Mouse (Mus musculus): Measurements from ENCODE around the gene Trim28. TPM values are rescaled to one million over a fixed set of nuclear protein-coding genes. Genes with fewer than 3 reads are reported as not detected.

Trim28 gene
- polyA plus RNA-seq, 1 experiment from 2014 or later: 414 TPM

DNA sequence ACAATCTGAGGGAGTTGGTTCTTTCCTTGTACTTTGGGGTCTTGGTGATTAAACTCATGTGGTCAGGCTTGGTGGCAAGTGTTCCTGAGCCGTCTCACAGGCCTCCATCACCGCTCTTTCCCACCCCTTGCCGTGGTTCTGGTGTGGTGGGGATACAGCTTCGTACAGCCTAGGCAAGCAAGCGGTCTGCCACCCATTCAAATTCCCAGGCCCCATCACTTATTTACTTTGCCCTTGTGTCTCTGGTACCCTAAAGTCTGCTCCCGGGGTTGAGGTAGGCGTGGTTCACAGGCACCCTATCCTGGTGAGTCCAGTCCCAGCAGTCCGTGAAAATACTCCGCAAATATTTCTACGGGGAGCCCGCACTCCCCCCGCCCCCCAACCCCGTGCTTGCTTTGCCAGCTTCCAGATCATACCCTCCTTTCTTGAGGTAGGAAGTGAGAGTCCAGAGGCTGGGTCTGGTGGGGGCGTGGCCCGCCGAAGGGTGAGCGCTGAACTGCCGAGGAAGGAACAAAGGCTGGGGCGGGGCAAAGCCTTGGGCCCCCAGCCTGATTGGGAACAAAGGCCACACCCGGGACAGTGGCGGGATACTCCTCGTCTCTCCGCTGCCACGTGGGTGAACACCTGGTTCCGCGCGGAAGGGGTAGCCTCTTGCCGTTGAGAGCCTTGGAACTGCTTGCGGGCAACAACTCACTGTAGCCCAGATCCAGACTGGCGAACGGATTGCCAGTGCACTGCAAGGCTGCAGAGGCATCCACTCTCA is 24.0 kb downstream of the Trim28 start:
- Histone ChIP-seq H3K9ac (ENCODE audit: low read length) (peak overlapping the region; percentile 94), H3K27me3 (replicated peaks; ENCODE audit: control insufficient read depth, insufficient read depth, low read length) (no peaks in the 10 kb centered on the region), H3K4me1 (replicated peaks; ENCODE audit: control insufficient read depth, insufficient read depth, low read length) (peaks cover 14% of the 10 kb centered on the region), H3K4me3 (ENCODE audit: low read depth, low read length) (peak overlapping the region; percentile 72), H3K9me3 (ENCODE audit: control insufficient read depth, low read length) (no peaks in the 10 kb centered on the region), H3K27ac (ENCODE audit: low read depth) (peak overlapping the region; percentile 99), H3K36me3 (ENCODE audit: control insufficient read depth, insufficient read depth, low read length) (peaks cover 25% of the 10 kb centered on the region), H3K4me2 (ENCODE audit: low read length) (peak overlapping the region; percentile 70)
- 4% methylated on average over 31 of the region's 31 CpGs for WGBS
- ATAC-seq (replicated peaks; ENCODE audit: low FRiP score, low TSS enrichment, low read depth): peak; percentile 73
- DNase-seq (ENCODE audit: low spot score): peak; percentile 88

- DNase-seq (ENCODE audit: low spot score): peak; percentile 98
- Histone ChIP-seq H3K4me2 (ENCODE audit: low read length) (peak overlapping the region; percentile 70), H3K4me3 (ENCODE audit: low read depth, low read length) (peak overlapping the region; percentile 72), H3K4me1 (replicated peaks; ENCODE audit: control insufficient read depth, insufficient read depth, low read length) (peaks cover 14% of the 10 kb centered on the region), H3K9me3 (ENCODE audit: control insufficient read depth, low read length) (no peaks in the 10 kb centered on the region), H3K36me3 (ENCODE audit: control insufficient read depth, insufficient read depth, low read length) (peaks cover 37% of the 10 kb centered on the region), H3K27me3 (replicated peaks; ENCODE audit: control insufficient read depth, insufficient read depth, low read length) (no peaks in the 10 kb centered on the region), H3K9ac (ENCODE audit: low read length) (peak overlapping the region; percentile 94), H3K27ac (ENCODE audit: low read depth) (peak overlapping the region; percentile 99)
- WGBS: under 1% methylated on average over 90 of the region's 95 CpGs
- ATAC-seq (replicated peaks; ENCODE audit: low FRiP score, low TSS enrichment, low read depth): peak; percentile 82
Measured at GRCm38 (mm10) chr7:13023928-13024731, 25.2 kb downstream of the Trim28 start.

DNA sequence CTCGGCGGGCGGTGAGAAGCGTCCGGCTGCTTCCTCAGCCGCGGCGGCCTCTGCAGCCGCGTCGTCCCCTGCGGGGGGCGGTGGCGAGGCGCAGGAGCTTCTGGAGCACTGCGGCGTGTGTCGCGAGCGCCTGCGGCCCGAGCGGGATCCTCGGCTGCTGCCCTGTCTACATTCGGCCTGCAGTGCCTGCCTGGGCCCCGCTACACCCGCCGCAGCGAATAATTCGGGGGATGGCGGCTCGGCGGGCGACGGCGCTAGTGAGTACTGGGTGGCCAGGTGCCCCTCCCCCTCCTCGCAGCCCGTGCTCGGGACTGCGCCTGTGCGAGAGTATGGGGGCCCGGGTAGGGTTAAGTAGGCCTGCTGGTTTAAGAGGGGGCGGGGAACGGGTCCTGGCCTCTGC is 25.9 kb downstream of the Trim28 start:
- DNase-seq (ENCODE audit: low spot score): peak; percentile 87
- Histone ChIP-seq H3K4me2 (ENCODE audit: low read length) (peak overlapping the region; percentile 70), H3K9me3 (ENCODE audit: control insufficient read depth, low read length) (no peaks in the 10 kb centered on the region), H3K27ac (ENCODE audit: low read depth) (peak overlapping the region; percentile 99), H3K36me3 (ENCODE audit: control insufficient read depth, insufficient read depth, low read length) (peaks cover 43% of the 10 kb centered on the region), H3K4me1 (replicated peaks; ENCODE audit: control insufficient read depth, insufficient read depth, low read length) (peaks cover 14% of the 10 kb centered on the region), H3K4me3 (ENCODE audit: low read depth, low read length) (peak overlapping the region; percentile 72), H3K9ac (ENCODE audit: low read length) (peak overlapping the region; percentile 94), H3K27me3 (replicated peaks; ENCODE audit: control insufficient read depth, insufficient read depth, low read length) (no peaks in the 10 kb centered on the region)
- peak; percentile 59 for ATAC-seq (replicated peaks; ENCODE audit: low FRiP score, low TSS enrichment, low read depth)
- under 1% methylated on average over 26 of the region's 44 CpGs for WGBS

DNA sequence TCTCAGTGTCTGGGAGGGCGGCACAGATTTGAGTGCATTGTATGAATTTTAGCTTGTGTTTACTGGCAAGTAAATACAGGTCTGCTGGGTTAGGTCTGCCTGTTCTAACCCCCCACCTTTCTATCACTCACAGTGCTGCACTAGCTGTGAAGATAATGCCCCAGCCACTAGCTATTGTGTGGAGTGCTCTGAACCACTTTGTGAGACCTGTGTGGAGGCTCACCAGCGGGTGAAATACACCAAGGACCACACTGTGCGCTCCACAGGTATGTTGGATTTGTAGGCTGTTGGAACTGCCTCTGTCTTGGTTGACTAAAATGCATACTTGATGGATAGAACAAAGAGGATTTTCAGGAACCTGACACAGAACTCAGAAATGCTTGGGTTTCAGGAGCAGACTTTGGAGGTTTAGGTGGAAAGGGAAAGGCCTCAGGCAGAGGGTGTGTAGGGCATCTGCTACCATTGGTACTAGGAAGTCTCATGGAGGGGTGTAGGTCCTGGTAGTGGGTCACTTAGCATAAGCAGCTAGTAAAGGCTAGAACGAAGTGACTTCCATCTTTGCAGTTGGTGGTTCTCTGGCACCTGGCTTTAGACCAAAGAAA is 26.7 kb downstream of the Trim28 start:
- Histone ChIP-seq H3K27me3 (replicated peaks; ENCODE audit: control insufficient read depth, insufficient read depth, low read length) (no peaks in the 10 kb centered on the region), H3K4me1 (replicated peaks; ENCODE audit: control insufficient read depth, insufficient read depth, low read length) (peaks cover 14% of the 10 kb centered on the region), H3K9me3 (ENCODE audit: control insufficient read depth, low read length) (no peaks in the 10 kb centered on the region), H3K36me3 (ENCODE audit: control insufficient read depth, insufficient read depth, low read length) (peaks cover 51% of the 10 kb centered on the region), H3K4me3 (ENCODE audit: low read depth, low read length) (peak overlapping the region; percentile 72), H3K4me2 (ENCODE audit: low read length) (peak overlapping the region; percentile 70), H3K9ac (ENCODE audit: low read length) (peak overlapping the region; percentile 94), H3K27ac (ENCODE audit: low read depth) (peak overlapping the region; percentile 99; the same call in 1 of the 2 replicates)
- no peak for ATAC-seq (replicated peaks; ENCODE audit: low FRiP score, low TSS enrichment, low read depth)
- WGBS: 22% methylated on average over 4 of the region's 4 CpGs
- no peak for DNase-seq (ENCODE audit: low spot score)

DNA sequence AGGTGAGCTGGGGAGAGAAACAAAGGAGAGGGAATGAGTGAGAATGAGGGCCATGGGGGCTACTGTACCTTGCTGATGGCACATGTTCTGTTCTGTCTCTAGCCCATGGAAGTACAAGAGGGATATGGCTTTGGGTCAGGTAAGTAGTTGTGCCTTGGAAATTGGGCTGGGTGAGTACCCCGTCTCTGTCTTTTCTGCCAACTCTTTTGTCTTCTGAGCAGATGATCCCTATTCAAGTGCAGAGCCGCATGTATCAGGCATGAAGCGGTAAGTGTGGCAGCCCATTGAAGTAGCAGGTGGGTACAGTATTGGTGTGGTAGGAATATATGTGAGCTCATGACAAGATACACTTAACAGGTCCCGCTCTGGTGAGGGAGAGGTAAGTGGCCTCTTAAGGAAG is 30.1 kb downstream of the Trim28 start:
- peaks cover 23% of the 10 kb centered on the region for H3K4me1 ChIP-seq (replicated peaks; ENCODE audit: control insufficient read depth, insufficient read depth, low read length)
- no peak overlapping the region for H3K27ac ChIP-seq (ENCODE audit: low read depth)
- 96% methylated on average over 4 of the region's 4 CpGs for WGBS
- no peaks in the 10 kb centered on the region for H3K27me3 ChIP-seq (replicated peaks; ENCODE audit: control insufficient read depth, insufficient read depth, low read length)
- H3K9ac ChIP-seq (ENCODE audit: low read length): no peak overlapping the region
- no peak overlapping the region for H3K4me3 ChIP-seq (ENCODE audit: low read depth, low read length)
- H3K9me3 ChIP-seq (ENCODE audit: control insufficient read depth, low read length): no peaks in the 10 kb centered on the region
- H3K36me3 ChIP-seq (ENCODE audit: control insufficient read depth, insufficient read depth, low read length): peaks cover 83% of the 10 kb centered on the region
- no peak for DNase-seq (ENCODE audit: low spot score)
- ATAC-seq (replicated peaks; ENCODE audit: low FRiP score, low TSS enrichment, low read depth): no peak
- no peak overlapping the region for H3K4me2 ChIP-seq (ENCODE audit: low read length)

DNA sequence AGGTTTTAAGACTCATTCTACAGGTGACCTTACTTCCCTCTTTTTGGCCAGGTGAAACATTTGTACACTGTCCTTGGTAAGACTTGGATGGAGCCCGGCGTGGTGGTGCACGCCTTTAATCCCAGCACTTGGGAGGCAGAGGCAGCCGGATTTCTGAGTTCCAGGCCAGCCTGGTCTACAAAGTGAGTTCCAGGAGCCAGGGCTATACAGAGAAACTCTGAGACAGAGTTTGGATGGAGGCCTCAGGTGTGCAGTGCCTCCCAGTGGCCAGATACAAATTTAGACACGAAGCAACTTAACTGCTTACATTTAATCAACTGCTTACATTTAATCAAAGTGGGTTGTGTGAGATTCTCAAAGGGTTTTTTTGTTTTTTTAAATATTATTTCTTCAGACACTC is 32.2 kb downstream of the Trim28 start:
- DNase-seq (ENCODE audit: low spot score) (no peak), ATAC-seq (replicated peaks; ENCODE audit: low FRiP score, low TSS enrichment, low read depth) (no peak)
- Histone ChIP-seq H3K4me2 (ENCODE audit: low read length) (no peak overlapping the region), H3K27ac (ENCODE audit: low read depth) (no peak overlapping the region), H3K9me3 (ENCODE audit: control insufficient read depth, low read length) (no peaks in the 10 kb centered on the region), H3K27me3 (replicated peaks; ENCODE audit: control insufficient read depth, insufficient read depth, low read length) (no peaks in the 10 kb centered on the region), H3K9ac (ENCODE audit: low read length) (no peak overlapping the region), H3K4me3 (ENCODE audit: low read depth, low read length) (no peak overlapping the region; the same call in 1 of the 2 replicates), H3K4me1 (replicated peaks; ENCODE audit: control insufficient read depth, insufficient read depth, low read length) (peaks cover 21% of the 10 kb centered on the region), H3K36me3 (ENCODE audit: control insufficient read depth, insufficient read depth, low read length) (peaks cover 87% of the 10 kb centered on the region)
- 64% methylated on average over 5 of the region's 5 CpGs for WGBS

DNA sequence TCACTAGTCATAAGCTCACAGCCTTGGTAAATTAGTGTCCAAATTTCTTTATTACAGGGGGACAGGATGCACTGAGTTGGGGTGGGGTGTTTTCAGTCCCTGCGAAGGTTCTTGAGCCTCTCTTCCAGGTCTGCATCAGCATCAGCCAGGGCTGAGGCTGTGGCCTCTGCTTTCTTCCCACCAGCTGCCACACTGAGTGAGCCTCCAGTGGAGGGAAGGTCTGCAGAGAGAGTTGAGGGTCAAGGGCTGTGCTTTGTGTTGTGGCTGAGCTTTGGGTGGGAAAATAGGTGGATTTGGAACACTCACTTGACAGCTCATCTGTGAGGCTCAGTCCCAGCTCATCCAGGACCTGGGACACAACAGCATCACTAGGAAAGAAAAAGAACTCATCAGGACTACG is 33.1 kb downstream of the Trim28 start:
- 80% methylated on average over 2 of the region's 2 CpGs for WGBS
- no peak overlapping the region for H3K4me3 ChIP-seq (ENCODE audit: low read depth, low read length)
- peaks cover 21% of the 10 kb centered on the region for H3K4me1 ChIP-seq (replicated peaks; ENCODE audit: control insufficient read depth, insufficient read depth, low read length)
- no peak overlapping the region for H3K9ac ChIP-seq (ENCODE audit: low read length)
- no peak overlapping the region for H3K4me2 ChIP-seq (ENCODE audit: low read length)
- H3K36me3 ChIP-seq (ENCODE audit: control insufficient read depth, insufficient read depth, low read length): peaks cover 83% of the 10 kb centered on the region
- no peaks in the 10 kb centered on the region for H3K27me3 ChIP-seq (replicated peaks; ENCODE audit: control insufficient read depth, insufficient read depth, low read length)
- H3K9me3 ChIP-seq (ENCODE audit: control insufficient read depth, low read length): no peaks in the 10 kb centered on the region
- DNase-seq (ENCODE audit: low spot score) (peak; percentile 50), ATAC-seq (replicated peaks; ENCODE audit: low FRiP score, low TSS enrichment, low read depth) (no peak)
- no peak overlapping the region for H3K27ac ChIP-seq (ENCODE audit: low read depth)

DNA sequence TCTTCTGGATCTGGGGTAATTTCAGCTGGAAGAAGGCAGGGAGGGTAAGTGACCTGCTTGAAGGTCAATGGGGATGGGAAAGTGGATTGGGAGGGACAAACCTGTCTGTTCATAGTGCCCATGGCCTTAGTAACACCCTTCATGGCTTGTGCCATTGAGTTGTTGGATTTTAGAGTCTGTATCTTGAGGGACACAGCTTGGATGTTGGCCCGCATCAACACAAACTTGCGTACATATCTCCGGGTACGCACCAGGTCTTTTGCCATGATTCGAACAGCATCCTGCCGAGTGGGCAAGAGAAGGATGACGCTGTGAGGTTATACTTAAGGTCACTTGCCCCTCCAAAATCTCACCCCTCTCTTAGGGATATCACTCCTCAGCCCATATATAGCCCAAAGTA is 33.6 kb downstream of the Trim28 start:
- no peak overlapping the region for H3K4me3 ChIP-seq (ENCODE audit: low read depth, low read length)
- no peak overlapping the region for H3K4me2 ChIP-seq (ENCODE audit: low read length)
- no peaks in the 10 kb centered on the region for H3K9me3 ChIP-seq (ENCODE audit: control insufficient read depth, low read length)
- peaks cover 78% of the 10 kb centered on the region for H3K36me3 ChIP-seq (ENCODE audit: control insufficient read depth, insufficient read depth, low read length)
- no peak overlapping the region for H3K27ac ChIP-seq (ENCODE audit: low read depth)
- WGBS: 91% methylated on average over 7 of the region's 7 CpGs
- H3K4me1 ChIP-seq (replicated peaks; ENCODE audit: control insufficient read depth, insufficient read depth, low read length): peaks cover 21% of the 10 kb centered on the region
- no peaks in the 10 kb centered on the region for H3K27me3 ChIP-seq (replicated peaks; ENCODE audit: control insufficient read depth, insufficient read depth, low read length)
- H3K9ac ChIP-seq (ENCODE audit: low read length): no peak overlapping the region
- ATAC-seq (replicated peaks; ENCODE audit: low FRiP score, low TSS enrichment, low read depth) (no peak), DNase-seq (ENCODE audit: low spot score) (no peak)

Measured in intestine, embryonic 14.5 days (tissue).